Mouse (Mus musculus): ENCODE results near the gene Fabp1.

GRCm38 (mm10) chr6:71212471-71212870, 12.8 kb downstream of the Fabp1 start:
- TF ChIP-seq CTCF (IDR thresholded peaks at IDR 0.05; ENCODE audit: borderline replicate concordance, insufficient read depth, low read depth, low read length): no peak
- no peak for TF ChIP-seq POLR2A (IDR thresholded peaks at IDR 0.05; ENCODE audit: borderline replicate concordance, insufficient read depth, low read length)

Data from cerebellum, adult 2 months (tissue).